Mouse (Mus musculus): ENCODE data around the gene Hspb1. TPM values are rescaled to one million over a fixed set of nuclear protein-coding genes. Genes with fewer than 3 reads are reported as not detected.

Hspb1 gene
- total and polyA plus RNA-seq, 2 experiments = 19.5 to 24.3 TPM

GRCm38 (mm10) chr5:135851024-135851423, 36.7 kb upstream of the Hspb1 start:
- no peaks in the 10 kb centered on the region for H3K36me3 ChIP-seq (ENCODE audit: control insufficient read depth, insufficient read depth, low read length)
- H3K27ac ChIP-seq (replicated peaks; ENCODE audit: insufficient read depth, low read depth, low read length) = no peak overlapping the region
- H3K4me3 ChIP-seq (ENCODE audit: insufficient read depth, low read depth, low read length) = no peak overlapping the region
- peaks cover 8% of the 10 kb centered on the region for H3K27me3 ChIP-seq (ENCODE audit: control insufficient read depth, insufficient read depth, low read length)
- 2% methylated on average over 15 of the region's 15 CpGs for WGBS
- TF ChIP-seq CTCF (IDR thresholded peaks at IDR 0.05; ENCODE audit: low read depth, low read length) (no peak), POLR2A (IDR thresholded peaks at IDR 0.05; ENCODE audit: extremely low read depth, insufficient read depth, low read length) (no peak)
- H3K9ac ChIP-seq (ENCODE audit: low read depth, low read length) = no peak overlapping the region
- no peak for DNase-seq (ENCODE audit: extremely low read depth, low read depth, low spot score)
- H3K79me2 ChIP-seq (ENCODE audit: control insufficient read depth, insufficient read depth, low read length) = no peaks in the 10 kb centered on the region
- no peaks in the 10 kb centered on the region for H3K4me1 ChIP-seq (ENCODE audit: control insufficient read depth, insufficient read depth, low read length)

DNA sequence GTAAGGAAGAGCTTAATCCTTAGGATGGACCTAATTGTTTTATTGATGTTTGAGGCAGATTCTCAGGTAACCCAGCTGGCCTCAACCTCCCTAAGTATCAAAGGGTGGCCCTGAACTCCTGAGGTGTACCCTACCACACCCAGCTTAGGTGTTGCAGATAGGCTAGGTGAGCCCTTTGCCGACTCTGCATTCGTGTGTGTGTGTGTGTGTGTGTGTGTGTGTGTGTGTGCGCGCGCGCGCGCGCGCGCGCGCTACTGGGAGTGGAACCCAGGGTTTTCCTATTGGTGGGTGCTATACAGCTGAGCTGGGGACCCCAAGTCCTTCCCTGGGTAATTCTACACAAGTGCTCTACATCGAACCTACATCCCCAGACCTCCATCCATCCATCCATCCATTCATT, 36.2 kb upstream of the Hspb1 start:
- Histone ChIP-seq H3K27me3 (ENCODE audit: control insufficient read depth, insufficient read depth, low read length) (peaks cover 11% of the 10 kb centered on the region), H3K27ac (replicated peaks; ENCODE audit: insufficient read depth, low read depth, low read length) (no peak overlapping the region), H3K9ac (ENCODE audit: low read depth, low read length) (no peak overlapping the region), H3K4me3 (ENCODE audit: insufficient read depth, low read depth, low read length) (no peak overlapping the region), H3K4me1 (ENCODE audit: control insufficient read depth, insufficient read depth, low read length) (no peaks in the 10 kb centered on the region), H3K79me2 (ENCODE audit: control insufficient read depth, insufficient read depth, low read length) (no peaks in the 10 kb centered on the region), H3K36me3 (ENCODE audit: control insufficient read depth, insufficient read depth, low read length) (no peaks in the 10 kb centered on the region)
- WGBS = 13% methylated on average over 14 of the region's 14 CpGs
- TF ChIP-seq CTCF (IDR thresholded peaks at IDR 0.05; ENCODE audit: low read depth, low read length) (no peak), POLR2A (IDR thresholded peaks at IDR 0.05; ENCODE audit: extremely low read depth, insufficient read depth, low read length) (no peak)
- no peak for DNase-seq (ENCODE audit: extremely low read depth, low read depth, low spot score)

DNA sequence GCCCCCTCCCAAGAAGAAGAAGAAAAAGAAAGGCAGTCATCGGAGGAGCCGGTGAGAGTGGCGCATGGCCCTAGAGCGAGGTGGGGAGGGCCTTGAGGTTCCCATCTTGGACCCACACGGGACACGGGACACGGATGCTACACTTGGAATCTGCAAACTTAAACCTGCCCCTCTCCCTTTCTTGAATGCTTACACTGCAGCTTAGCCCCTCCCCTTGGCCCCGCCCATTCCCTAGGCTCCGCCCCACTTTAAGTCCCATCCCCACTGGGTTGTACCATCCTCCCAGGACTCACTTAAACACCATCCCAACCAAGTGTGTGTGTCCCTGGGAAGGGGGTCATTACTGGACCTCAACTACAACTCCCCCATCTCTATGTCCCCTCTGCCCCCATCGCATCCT, 35.3 kb upstream of the Hspb1 start:
- Histone ChIP-seq H3K9ac (ENCODE audit: low read depth, low read length) (no peak overlapping the region), H3K27me3 (ENCODE audit: control insufficient read depth, insufficient read depth, low read length) (peaks cover 17% of the 10 kb centered on the region), H3K27ac (replicated peaks; ENCODE audit: insufficient read depth, low read depth, low read length) (no peak overlapping the region), H3K79me2 (ENCODE audit: control insufficient read depth, insufficient read depth, low read length) (no peaks in the 10 kb centered on the region), H3K4me1 (ENCODE audit: control insufficient read depth, insufficient read depth, low read length) (no peaks in the 10 kb centered on the region), H3K4me3 (ENCODE audit: insufficient read depth, low read depth, low read length) (no peak overlapping the region), H3K36me3 (ENCODE audit: control insufficient read depth, insufficient read depth, low read length) (no peaks in the 10 kb centered on the region)
- TF ChIP-seq POLR2A (IDR thresholded peaks at IDR 0.05; ENCODE audit: extremely low read depth, insufficient read depth, low read length) (no peak), CTCF (IDR thresholded peaks at IDR 0.05; ENCODE audit: low read depth, low read length) (no peak)
- DNase-seq (ENCODE audit: extremely low read depth, low read depth, low spot score) = no peak
- 9% methylated on average over 10 of the region's 10 CpGs for WGBS

- Histone ChIP-seq H3K27ac (replicated peaks; ENCODE audit: insufficient read depth, low read depth, low read length) (no peak overlapping the region), H3K9ac (ENCODE audit: low read depth, low read length) (no peak overlapping the region), H3K36me3 (ENCODE audit: control insufficient read depth, insufficient read depth, low read length) (no peaks in the 10 kb centered on the region), H3K27me3 (ENCODE audit: control insufficient read depth, insufficient read depth, low read length) (peaks cover 17% of the 10 kb centered on the region), H3K79me2 (ENCODE audit: control insufficient read depth, insufficient read depth, low read length) (no peaks in the 10 kb centered on the region), H3K4me1 (ENCODE audit: control insufficient read depth, insufficient read depth, low read length) (no peaks in the 10 kb centered on the region), H3K4me3 (ENCODE audit: insufficient read depth, low read depth, low read length) (no peak overlapping the region)
- TF ChIP-seq POLR2A (IDR thresholded peaks at IDR 0.05; ENCODE audit: extremely low read depth, insufficient read depth, low read length) (no peak), CTCF (IDR thresholded peaks at IDR 0.05; ENCODE audit: low read depth, low read length) (no peak)
- no peak for DNase-seq (ENCODE audit: extremely low read depth, low read depth, low spot score)
- WGBS = 51% methylated on average over 7 of the region's 7 CpGs
These were observed 34.0 kb upstream of the Hspb1 start for GRCm38 (mm10) chr5:135853731-135854130.

DNA sequence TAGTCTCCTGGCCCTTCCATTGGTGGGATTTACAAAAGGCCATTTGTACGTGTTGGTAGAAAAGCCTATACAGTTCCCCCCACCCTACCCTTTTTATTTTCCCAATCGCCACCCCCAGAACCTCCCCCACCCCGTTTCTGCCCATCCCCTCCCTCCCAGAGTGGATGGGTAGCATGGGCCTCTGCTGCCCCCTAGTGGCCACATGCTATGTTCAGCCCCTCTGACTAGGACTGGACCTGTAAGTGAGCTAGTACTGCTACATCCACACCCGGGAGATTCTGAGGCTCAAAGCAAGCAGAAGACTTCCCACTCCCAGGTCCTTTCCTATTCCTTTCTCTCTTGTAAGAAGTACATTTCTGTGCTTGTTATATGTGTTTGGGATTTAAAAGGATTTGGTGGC, 32.6 kb upstream of the Hspb1 start:
- DNase-seq (ENCODE audit: extremely low read depth, low read depth, low spot score) = peak; percentile 30
- Histone ChIP-seq H3K4me1 (ENCODE audit: control insufficient read depth, insufficient read depth, low read length) (no peaks in the 10 kb centered on the region), H3K27ac (replicated peaks; ENCODE audit: insufficient read depth, low read depth, low read length) (no peak overlapping the region), H3K4me3 (ENCODE audit: insufficient read depth, low read depth, low read length) (no peak overlapping the region), H3K36me3 (ENCODE audit: control insufficient read depth, insufficient read depth, low read length) (no peaks in the 10 kb centered on the region), H3K79me2 (ENCODE audit: control insufficient read depth, insufficient read depth, low read length) (no peaks in the 10 kb centered on the region), H3K27me3 (ENCODE audit: control insufficient read depth, insufficient read depth, low read length) (peaks cover 17% of the 10 kb centered on the region), H3K9ac (ENCODE audit: low read depth, low read length) (no peak overlapping the region)
- TF ChIP-seq POLR2A (IDR thresholded peaks at IDR 0.05; ENCODE audit: extremely low read depth, insufficient read depth, low read length) = no peak
- TF ChIP-seq CTCF (IDR thresholded peaks at IDR 0.05; ENCODE audit: low read depth, low read length) = peak; percentile 96
- 1% methylated on average over 4 of the region's 4 CpGs for WGBS

DNA sequence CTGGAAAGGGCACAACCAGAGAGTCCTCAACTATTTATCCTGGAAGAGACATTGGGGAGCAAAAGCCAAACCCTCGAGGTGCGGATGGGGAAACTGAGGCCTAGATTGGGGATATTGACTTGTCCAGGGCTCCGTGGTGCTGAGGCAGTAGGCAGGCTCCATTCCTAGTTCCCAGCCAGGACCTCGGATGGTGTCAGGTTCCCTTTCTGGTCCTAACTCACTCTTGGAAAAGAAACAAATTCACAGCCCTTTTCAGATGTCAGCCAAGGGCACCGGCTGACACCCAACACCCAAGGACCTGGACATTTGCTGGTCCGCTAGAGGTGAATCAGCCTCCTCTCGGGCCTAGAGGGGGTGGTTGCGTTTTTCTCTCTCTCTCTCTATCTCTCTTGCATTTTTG, 21.1 kb upstream of the Hspb1 start:
- no peak overlapping the region for H3K27ac ChIP-seq (replicated peaks; ENCODE audit: insufficient read depth, low read depth, low read length)
- TF ChIP-seq POLR2A (IDR thresholded peaks at IDR 0.05; ENCODE audit: extremely low read depth, insufficient read depth, low read length) (no peak), CTCF (IDR thresholded peaks at IDR 0.05; ENCODE audit: low read depth, low read length) (no peak)
- no peak overlapping the region for H3K9ac ChIP-seq (ENCODE audit: low read depth, low read length)
- DNase-seq (ENCODE audit: extremely low read depth, low read depth, low spot score) = no peak
- H3K27me3 ChIP-seq (ENCODE audit: control insufficient read depth, insufficient read depth, low read length) = peaks cover 19% of the 10 kb centered on the region
- H3K4me1 ChIP-seq (ENCODE audit: control insufficient read depth, insufficient read depth, low read length) = no peaks in the 10 kb centered on the region
- no peak overlapping the region for H3K4me3 ChIP-seq (ENCODE audit: insufficient read depth, low read depth, low read length)
- no peaks in the 10 kb centered on the region for H3K79me2 ChIP-seq (ENCODE audit: control insufficient read depth, insufficient read depth, low read length)
- 53% methylated on average over 8 of the region's 8 CpGs for WGBS
- H3K36me3 ChIP-seq (ENCODE audit: control insufficient read depth, insufficient read depth, low read length) = no peaks in the 10 kb centered on the region

All from liver, adult 2 months (tissue).